Mouse (Mus musculus) common myeloid progenitor, adult 5-6 weeks (primary cell): ENCODE results near the gene Pla2r1. TPM values are rescaled to one million over a fixed set of nuclear protein-coding genes. Genes with fewer than 3 reads are reported as not detected.

ENCODE experiments used
- ATAC-seq: replicated peaks from 2 replicates; pipeline ENCODE4 v1.8.0; 2016; ENCODE audit warnings: low read depth, mild to moderate bottlenecking, moderate TSS enrichment, inconsistent platforms; ENCODE audit not compliant: poor library complexity, severe bottlenecking
- total RNA-seq: library from RNA; stranded (forward); fragments of 200-1000, 187-1606 nt; gene quantifications from 2 replicates; pipeline ENCODE4 v1.2.3, GENCODE M21; 2017

Pla2r1 gene
- total RNA-seq = 0.18 and 0.34 TPM in 2 replicates

- ATAC-seq = peak; percentile 86
Observed at GRCm38 (mm10) chr2:60552902-60553682, at the start of gene Pla2r1. Gene Pla2r1, minus strand, starts transcription at chr2:60553308.

GRCm38 (mm10) chr2:60601326-60601725 is 48.2 kb upstream of the Pla2r1 start:
- no peak for ATAC-seq

DNA sequence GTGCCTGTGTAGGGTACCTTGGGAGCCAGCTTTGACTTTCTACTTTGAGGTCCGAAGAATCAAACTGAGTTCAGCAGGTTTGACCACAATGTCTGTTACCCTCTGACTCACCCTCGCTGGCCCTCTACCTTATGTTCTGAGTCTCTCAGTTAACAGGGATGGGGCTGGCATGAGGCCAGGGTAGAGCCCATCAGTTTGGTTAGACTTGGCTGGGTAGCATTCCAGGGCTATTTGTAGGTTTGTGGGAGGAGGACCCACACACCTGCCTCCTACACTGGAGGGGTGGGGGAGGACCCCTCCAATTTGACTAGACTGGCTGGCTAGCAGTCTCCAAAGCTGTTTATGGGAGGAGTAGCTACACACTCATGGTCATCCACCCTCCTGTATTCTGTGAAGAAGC is 47.8 kb upstream of the Pla2r1 start:
- ATAC-seq = no peak

DNA sequence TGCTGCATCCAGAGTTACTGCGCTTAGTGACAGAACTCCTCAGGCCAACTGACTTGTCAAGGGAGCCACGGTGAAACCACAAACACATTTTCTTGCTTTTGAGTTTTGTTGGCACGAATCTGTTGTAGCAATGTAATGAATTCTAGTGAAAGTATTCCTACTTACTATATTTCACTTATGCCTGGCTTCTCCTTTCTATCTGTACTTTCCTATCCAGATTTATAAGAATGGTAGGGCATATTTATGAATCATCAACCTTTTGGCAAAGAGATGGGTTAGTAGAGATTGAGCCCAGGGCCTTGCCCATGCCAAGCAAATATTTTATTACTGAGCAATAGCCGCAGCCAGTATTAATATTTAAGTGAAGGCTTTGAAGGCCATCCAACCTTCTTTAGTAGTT is 30.3 kb upstream of the Pla2r1 start:
- ATAC-seq = no peak

DNA sequence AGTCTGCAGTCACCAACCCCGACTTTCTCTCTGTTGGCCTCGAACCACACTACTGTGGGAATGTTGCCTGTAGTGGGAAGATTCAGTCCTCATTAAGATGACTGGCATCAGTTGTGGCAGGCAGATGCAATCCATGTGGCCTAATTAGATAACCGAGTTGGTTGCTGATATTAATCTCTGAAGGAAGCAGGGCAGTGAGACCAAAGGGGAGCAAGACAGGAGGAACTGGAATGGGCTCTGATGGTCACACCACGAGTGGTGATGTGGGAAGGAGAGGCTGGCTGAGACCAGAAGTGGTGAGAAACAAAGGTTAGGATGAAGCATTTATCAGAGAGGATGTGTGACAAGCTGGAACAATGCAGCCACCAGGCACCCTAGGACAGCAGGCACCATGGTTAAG is 1.5 kb upstream of the Pla2r1 start:
- ATAC-seq = peak; percentile 47

- no peak for ATAC-seq
Observed at GRCm38 (mm10) chr2:60552177-60552901, 769 bp downstream of the Pla2r1 start.

DNA sequence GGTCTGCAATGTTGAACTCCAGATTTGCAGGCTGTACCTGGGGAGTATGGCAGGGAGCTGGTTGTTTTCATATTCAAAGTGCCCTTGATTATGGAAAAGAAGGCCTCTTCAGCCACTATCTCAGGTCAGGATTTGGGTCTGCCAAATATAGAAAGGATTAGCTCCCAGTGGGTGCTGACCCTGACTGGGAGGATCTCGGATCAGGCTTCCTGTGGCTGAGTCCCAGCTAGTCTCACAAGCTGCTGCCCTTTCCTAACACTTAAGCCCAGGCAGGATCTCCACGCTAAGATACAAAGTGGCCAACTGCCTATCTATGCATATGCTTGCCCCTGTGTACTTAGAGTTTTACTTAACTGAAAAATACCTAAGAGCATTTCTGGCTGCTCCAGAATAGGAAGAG is 1.4 kb downstream of the Pla2r1 start:
- no peak for ATAC-seq

- ATAC-seq = no peak
Observed at GRCm38 (mm10) chr2:60550521-60550920, 2.6 kb downstream of the Pla2r1 start.

GRCm38 (mm10) chr2:60549851-60550250 is 3.3 kb downstream of the Pla2r1 start:
- ATAC-seq = no peak

- no peak for ATAC-seq
Observed at GRCm38 (mm10) chr2:60546082-60546481, 7.0 kb downstream of the Pla2r1 start.

GRCm38 (mm10) chr2:60544006-60544405 is 9.1 kb downstream of the Pla2r1 start:
- ATAC-seq = no peak

- no peak for ATAC-seq
Observed at GRCm38 (mm10) chr2:60541745-60542144, 11.4 kb downstream of the Pla2r1 start.

DNA sequence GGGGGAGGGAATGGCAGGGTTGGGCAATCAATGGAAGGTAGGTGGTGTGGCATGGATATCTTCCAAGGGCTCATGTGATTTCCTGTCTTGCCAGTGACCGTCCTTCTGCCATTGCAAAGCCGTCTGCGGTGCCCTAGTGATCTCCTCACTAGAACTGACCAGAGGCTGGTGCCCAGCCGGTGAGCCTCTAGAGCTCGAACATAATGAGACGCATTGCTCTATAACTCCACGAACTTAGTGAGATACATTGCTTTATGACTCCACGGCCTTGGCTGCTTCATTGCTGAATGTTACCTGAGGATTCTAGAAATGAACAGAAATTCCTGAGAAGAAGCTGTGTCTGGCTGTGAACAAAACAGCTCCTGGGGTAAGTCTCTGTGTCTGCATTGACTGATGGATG is 12.8 kb downstream of the Pla2r1 start:
- ATAC-seq = no peak

DNA sequence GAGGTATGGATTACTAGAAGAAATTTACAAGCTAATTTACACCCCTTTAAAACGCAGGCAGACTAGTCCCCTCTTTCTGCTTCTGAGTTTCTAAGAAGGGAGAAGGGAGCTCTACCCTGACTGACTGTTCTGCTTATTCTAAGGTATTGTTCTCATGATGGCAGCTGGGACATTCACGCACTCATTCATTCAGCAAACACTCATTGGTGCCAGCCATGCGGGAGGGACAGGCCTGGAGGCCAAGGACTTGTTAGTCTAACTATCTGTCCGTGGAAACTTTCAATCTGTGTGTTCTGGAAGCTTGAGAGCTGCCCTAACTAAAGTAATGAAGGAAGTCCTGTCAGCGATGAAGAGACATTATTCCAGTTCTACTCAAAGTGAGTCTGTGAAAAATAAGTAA is 14.4 kb downstream of the Pla2r1 start:
- no peak for ATAC-seq

DNA sequence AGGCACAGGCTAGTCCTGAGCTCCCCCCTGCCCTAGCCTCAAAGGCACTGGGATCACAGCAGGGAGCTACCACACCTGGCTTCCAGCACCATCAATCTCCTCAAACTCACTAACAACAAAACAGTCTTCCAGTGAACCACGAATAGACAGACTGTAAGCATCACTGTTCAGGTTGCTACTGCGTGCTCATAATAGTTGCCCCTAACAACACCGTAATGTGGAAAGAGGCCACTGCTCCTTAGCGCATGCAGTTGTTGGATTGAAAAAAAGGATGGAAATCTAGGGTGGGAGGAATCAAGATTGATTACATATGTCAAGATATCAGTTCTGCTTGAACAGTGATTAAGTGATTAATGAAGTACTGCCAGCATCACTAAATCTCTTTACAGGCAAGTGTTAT is 14.8 kb downstream of the Pla2r1 start:
- no peak for ATAC-seq

- no peak for ATAC-seq
Observed at GRCm38 (mm10) chr2:60534755-60535154, 18.4 kb downstream of the Pla2r1 start.

GRCm38 (mm10) chr2:60533026-60533425 is 20.1 kb downstream of the Pla2r1 start:
- no peak for ATAC-seq

GRCm38 (mm10) chr2:60532495-60532894 is 20.6 kb downstream of the Pla2r1 start:
- no peak for ATAC-seq

DNA sequence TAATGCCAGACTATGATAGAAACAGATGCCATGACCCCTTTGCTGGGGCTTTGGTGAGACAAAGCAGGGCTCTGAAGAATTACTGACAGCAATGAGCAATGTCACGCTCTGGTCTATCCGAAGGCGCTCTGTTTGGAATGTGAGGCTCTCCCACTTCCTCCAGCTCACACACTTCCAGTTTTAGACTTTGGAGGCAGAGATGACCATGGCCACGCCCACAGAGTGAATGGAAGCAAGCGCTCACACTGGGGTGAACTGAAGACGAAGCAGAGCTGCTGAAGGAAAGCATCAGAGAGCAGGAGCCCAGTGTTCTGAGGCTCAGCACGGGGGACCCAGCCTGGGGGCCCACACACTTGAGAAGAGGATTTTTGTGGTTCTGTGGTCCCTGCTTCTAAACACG is 37.3 kb downstream of the Pla2r1 start:
- no peak for ATAC-seq

- ATAC-seq = no peak
Observed at GRCm38 (mm10) chr2:60514863-60515262, 38.2 kb downstream of the Pla2r1 start.

GRCm38 (mm10) chr2:60510718-60511117 is 42.4 kb downstream of the Pla2r1 start:
- ATAC-seq = no peak

DNA sequence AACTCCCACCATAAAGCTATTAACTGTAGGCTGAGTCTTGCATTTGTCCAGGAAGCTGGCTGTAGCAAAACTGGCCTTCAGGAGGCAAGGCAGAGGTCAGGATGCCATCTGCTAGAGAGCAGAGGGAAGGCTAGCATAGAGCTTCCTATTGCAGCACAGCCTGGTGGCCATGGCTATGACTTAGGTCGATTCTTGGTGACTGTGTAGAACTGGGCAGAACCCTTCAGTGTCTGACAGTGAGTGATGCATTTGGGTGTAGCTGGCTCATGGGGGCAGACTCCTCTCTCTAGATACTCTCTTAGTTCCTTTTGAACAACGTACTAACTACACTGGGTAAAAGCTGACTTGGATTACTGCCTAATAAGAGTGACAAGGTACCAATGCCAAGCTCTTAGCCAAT is 48.0 kb downstream of the Pla2r1 start:
- ATAC-seq = peak; percentile 60
